Mouse (Mus musculus): ENCODE measurements around the gene Nucb1. TPM values are rescaled to one million over a fixed set of nuclear protein-coding genes. Genes with fewer than 3 reads are reported as not detected.
"Not testable (repeated sequence)": the region's sequence is repeated elsewhere in the genome, so short reads cannot be mapped to it uniquely, and the experiment has no call there.

Nucb1 gene
- total RNA-seq, 2 experiments from 2014 or later: 97.6 to 98.2 TPM

DNA sequence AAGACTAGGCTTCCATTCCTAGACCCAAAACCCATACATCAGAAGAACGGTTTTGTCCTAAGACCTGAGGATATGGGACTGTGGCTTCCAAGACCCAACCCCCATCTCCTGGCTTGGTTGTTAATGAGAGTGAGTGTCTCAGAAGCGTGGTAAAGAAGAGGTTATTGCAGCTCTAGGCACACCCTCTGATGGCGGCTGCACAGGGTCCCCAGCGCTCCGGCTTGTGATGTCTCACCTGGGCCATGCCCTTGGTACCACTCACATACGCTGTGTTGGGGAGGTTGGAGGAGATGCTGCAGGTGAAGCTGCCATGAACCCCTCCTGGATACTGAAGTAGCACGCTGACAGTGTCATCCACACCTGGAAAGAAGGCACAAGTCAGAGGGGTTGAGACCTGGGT lies 31.4 kb downstream of the Nucb1 start:
- Histone ChIP-seq H3K4me3 (no peak overlapping the region), H3K27ac (no peak overlapping the region)
- DNase-seq (ENCODE audit: low spot score in 2 of 2): no peak
- no peak for TF ChIP-seq CTCF (conservative IDR thresholded peaks at IDR 0.05)

DNA sequence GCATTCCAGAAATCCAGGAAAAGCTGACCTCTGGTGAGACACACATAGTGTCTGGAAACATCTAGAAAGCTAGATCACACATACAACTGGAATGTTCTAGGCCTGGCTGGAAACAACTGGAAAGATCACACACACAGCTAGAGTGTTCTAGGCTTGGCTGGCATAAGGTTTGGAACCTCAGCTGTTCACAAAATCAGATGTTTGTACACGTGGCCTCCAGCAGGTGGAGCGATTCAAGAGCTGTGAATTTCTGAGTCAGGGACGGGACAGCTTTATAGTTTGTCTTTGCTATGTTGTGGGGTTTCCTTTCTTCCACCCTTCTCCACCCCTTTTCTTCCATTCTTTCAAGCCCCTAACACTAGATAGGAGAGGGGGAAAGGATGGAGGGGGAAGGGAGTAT lies 33.2 kb downstream of the Nucb1 start:
- peak; percentile 54 to 57 for DNase-seq (ENCODE audit: low spot score in 2 of 2)

GRCm38 (mm10) chr7:45476453-45476852 lies 33.8 kb downstream of the Nucb1 start:
- no peak overlapping the region for H3K4me3 ChIP-seq
- TF ChIP-seq CTCF (conservative IDR thresholded peaks at IDR 0.05): no peak
- no peak for DNase-seq (ENCODE audit: low spot score in 2 of 2)
- no peak overlapping the region for H3K27ac ChIP-seq

More for the DNA sequence above, 33.2 kb downstream of the Nucb1 start:
- no peak overlapping the region for H3K27ac ChIP-seq
- TF ChIP-seq CTCF (conservative IDR thresholded peaks at IDR 0.05): peak; percentile 81
- no peak overlapping the region for H3K4me3 ChIP-seq

GRCm38 (mm10) chr7:45475291-45475969 lies 34.8 kb downstream of the Nucb1 start:
- peak overlapping the region; percentile 53 for H3K4me3 ChIP-seq
- DNase-seq (ENCODE audit: low spot score in 2 of 2): peak in 1 of 2 experiments; percentile 57
- no peak for TF ChIP-seq CTCF (conservative IDR thresholded peaks at IDR 0.05)
- peak overlapping the region; percentile 54 for H3K27ac ChIP-seq

GRCm38 (mm10) chr7:45470869-45471268 lies 39.3 kb downstream of the Nucb1 start:
- Histone ChIP-seq H3K4me3 (no peak overlapping the region), H3K27ac (no peak overlapping the region)
- peak; percentile 53 to 76 for DNase-seq (ENCODE audit: low spot score in 2 of 2)
- peak; percentile 98 for TF ChIP-seq CTCF (conservative IDR thresholded peaks at IDR 0.05)

GRCm38 (mm10) chr7:45467090-45467670 lies 43.0 kb downstream of the Nucb1 start:
- peak overlapping the region; percentile 96 for H3K27ac ChIP-seq
- H3K4me3 ChIP-seq: peak overlapping the region; percentile 75
- no peak for TF ChIP-seq CTCF (conservative IDR thresholded peaks at IDR 0.05)
- no peak for DNase-seq (ENCODE audit: low spot score in 2 of 2)

DNA sequence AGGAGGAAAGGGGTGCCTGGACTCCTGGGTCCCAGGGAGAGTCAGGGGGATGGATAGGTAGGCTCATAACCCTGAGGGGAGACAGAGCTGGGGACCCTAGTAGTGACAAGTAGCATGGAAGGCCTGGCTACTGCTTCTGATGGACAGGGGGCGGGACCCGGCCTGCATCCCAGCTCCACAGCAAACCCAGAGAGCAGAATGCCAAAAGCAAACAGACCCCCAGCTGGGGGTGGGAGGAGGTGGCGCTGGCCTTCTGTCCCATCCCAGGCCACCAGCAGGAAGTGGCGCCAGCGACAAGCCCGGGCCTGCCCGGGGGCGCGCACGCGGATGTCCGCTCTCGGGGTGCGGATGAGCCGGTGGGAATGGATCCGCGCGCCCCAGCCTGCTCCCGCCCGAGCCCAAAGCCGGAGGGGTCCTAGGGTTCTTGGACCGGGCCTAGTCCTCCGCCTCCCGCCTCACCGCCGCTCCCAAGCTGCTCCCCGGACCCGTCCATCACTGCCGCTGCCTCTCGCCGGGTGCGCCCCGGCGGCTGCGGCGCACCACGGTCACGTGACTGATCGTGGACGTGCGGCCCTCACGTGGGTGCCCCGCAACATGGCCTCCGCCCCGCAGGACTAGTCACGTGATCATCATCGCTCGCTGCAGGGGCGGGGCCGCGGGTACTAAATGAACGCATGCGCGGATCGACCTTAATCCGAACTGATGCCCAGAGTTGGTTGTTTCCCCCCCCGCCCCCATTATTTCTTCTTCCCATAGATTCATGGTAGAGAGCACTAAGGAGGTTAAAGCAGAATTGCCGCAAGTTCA lies 43.7 kb downstream of the Nucb1 start, which contains the start of gene Bax:
Gene Bax (minus strand): TSS at position 616 of the 807 bp plus-strand sequence.
- DNase-seq (ENCODE audit: low spot score in 2 of 2): peak; percentile 96
- Histone ChIP-seq H3K4me3 (peak within 1 kb of the TSS; percentile 75), H3K27ac (peak within 1 kb of the TSS; percentile 96)
- peak; percentile 23; the same call in 1 of the 2 replicates for TF ChIP-seq CTCF (conservative IDR thresholded peaks at IDR 0.05)

DNA sequence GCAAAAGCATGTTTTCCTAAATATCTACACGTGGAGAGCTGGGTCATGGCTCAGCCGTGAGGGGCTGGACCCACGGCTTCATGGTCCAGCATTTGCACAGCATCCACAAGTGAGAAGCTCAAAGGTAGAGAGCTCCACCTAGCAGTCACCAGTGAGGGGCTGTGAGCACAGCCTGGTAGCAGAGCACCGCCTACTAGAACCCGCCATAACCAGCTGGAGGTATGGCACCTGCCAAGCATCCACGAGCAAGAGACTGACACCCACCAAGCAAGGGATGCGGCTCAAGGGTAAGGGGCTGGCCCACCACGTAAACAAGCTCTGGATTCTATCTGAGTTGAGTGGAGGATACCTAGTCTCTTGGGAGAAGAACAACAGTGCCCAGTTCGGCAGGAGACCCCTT lies 44.7 kb downstream of the Nucb1 start:
- DNase-seq (ENCODE audit: low spot score in 2 of 2): no peak
- peak; percentile 48 for TF ChIP-seq CTCF (conservative IDR thresholded peaks at IDR 0.05)
- Histone ChIP-seq H3K27ac (peak overlapping the region; percentile 96), H3K4me3 (peak overlapping the region; percentile 75)

GRCm38 (mm10) chr7:45465112-45465511 lies 45.1 kb downstream of the Nucb1 start:
- Histone ChIP-seq H3K4me3 (peak overlapping the region; percentile 75; the same call in 1 of the 2 replicates), H3K27ac (peak overlapping the region; percentile 96; the same call in 1 of the 2 replicates)
- DNase-seq (ENCODE audit: low spot score in 2 of 2): no peak
- TF ChIP-seq CTCF (conservative IDR thresholded peaks at IDR 0.05): no peak

DNA sequence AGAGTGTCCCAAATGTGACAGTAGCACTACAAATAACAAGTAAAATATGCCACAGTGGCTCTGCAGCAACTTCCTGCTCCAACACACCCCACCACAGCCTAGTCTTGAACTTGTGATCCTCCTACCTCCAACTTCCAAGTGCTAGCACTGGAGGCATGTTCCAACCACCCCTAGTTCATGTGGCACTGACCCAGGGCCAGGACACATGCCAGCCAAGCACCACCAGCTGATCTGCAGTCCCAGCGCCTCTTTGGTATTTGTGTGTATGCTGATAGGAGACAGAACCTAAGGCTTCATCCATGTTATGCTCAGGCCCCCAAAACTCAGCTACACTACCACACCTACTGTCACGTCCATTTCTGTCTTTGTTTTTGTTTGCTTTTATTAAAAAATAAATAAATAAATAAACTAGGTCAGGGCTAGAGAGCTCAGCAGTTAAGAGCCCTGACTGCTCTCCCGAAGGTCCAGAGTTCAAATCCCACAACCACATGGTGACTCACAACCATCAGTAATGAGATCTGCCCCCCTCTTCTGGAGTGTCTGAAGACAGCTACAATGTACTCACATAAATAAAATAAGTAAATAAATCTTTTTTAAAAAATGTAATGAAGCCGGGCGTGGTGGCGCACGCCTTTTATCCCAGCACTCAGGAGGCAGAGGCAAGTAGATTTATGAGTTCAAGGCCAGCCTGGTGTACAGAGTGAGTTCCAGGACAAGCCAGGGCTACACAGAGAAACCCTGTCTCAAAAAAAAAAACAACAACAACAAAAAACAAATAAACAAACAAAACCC lies 46.0 kb downstream of the Nucb1 start:
- Histone ChIP-seq H3K27ac (no peak overlapping the region), H3K4me3 (no peak overlapping the region)
- no peak for TF ChIP-seq CTCF (conservative IDR thresholded peaks at IDR 0.05)
- no peak for DNase-seq (ENCODE audit: low spot score in 2 of 2)

- H3K27ac ChIP-seq; H3K4me3 ChIP-seq; DNase-seq (ENCODE audit: low spot score in 2 of 2): not testable (repeated sequence)
- TF ChIP-seq CTCF (conservative IDR thresholded peaks at IDR 0.05): peak; percentile 72
These were observed 47.3 kb downstream of the Nucb1 start for GRCm38 (mm10) chr7:45462868-45463267.

DNA sequence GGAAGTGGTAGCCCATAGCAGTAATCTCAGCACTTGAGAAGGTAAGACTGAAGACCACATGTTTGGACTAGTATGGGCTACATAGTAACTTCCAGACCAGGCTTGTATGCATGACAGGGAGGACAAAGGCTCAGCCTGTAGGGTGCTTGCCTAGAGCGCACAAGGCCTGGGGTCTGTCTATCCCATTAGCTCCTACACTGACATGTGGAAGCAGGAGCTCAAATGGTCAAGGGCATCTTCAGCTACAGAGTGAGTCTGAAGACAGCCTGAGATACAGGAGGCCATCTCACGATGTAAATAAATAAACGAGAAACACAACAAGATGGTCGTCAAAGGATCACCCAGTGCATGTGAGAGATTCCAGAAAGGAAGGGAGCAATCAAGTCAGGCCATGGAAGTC lies 47.9 kb downstream of the Nucb1 start:
- Histone ChIP-seq H3K27ac (no peak overlapping the region), H3K4me3 (no peak overlapping the region)
- TF ChIP-seq CTCF (conservative IDR thresholded peaks at IDR 0.05): no peak
- no peak for DNase-seq (ENCODE audit: low spot score in 2 of 2)
